In the genomic region with DNA sequence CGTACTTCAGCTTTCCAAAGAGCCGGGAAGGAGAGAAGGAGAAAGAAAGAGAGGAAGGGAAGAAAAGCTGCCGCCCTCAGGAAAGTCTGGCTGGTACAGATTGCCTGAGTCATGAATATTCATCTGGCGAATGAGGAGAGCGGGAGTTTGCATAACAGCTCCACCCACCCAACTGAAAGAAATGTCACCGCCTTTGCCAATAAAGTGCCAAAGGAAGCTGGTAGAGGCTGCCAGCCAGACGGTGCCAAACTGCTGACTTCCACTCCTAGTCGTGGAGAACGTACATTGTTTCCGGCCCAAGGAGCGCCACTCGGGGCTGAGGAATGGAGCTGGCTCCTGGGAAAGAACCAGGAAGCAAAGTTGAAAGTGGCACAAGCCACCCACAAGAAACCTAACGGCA, we compare ENCODE assay signal across 10 mouse cellular contexts. TPM values are rescaled to one million over a fixed set of nuclear protein-coding genes. Genes with fewer than 3 reads are reported as not detected.
A peak's percentile ranks its signal among the peaks of the same experiment; 100 is the strongest.
DNase-seq lines count a peak whose midpoint lies in the region; ATAC-seq lines count a peak whose summit lies in the region.
"Had no signal": no experiment of that assay in that cellular context is flagged by ENCODE, and none has a peak within 500 bp of the region (broad histone marks: within the 10 kb centered on the region; RNA-seq: fewer than 3 reads in every experiment).

No protein-coding gene starts in this region.

- H3K4me2 ChIP-seq in midbrain, embryonic 16.5 days (ENCODE audit: low read length), result no peak overlapping the region
- H3K4me2 ChIP-seq: limb, embryonic 12.5 days had no signal

- WGBS in midbrain, embryonic 10.5 days, result 54% methylated on average over 13 of the region's 13 CpGs
- 30% methylated on average over 13 of the region's 13 CpGs for WGBS in midbrain, embryonic 16.5 days

- no peak for ATAC-seq in midbrain, embryonic 16.5 days

- peak overlapping the region; percentile 35; the same call in 1 of the 2 replicates for H3K27ac ChIP-seq in midbrain, embryonic 10.5 days (replicated peaks)
- no peak overlapping the region for H3K27ac ChIP-seq in midbrain, embryonic 16.5 days (ENCODE audit: low read length)
- H3K27ac ChIP-seq: limb, embryonic 12.5 days had no signal

- no peaks in the 10 kb centered on the region for H3K9me3 ChIP-seq in midbrain, embryonic 10.5 days (replicated peaks)
- H3K9me3 ChIP-seq in midbrain, embryonic 16.5 days (replicated peaks; ENCODE audit: control insufficient read depth, low read length, poor library complexity, severe bottlenecking), result no peaks in the 10 kb centered on the region
- H3K9me3 ChIP-seq: limb, embryonic 12.5 days had no signal

- peaks cover 37% of the 10 kb centered on the region for H3K27me3 ChIP-seq in midbrain, embryonic 10.5 days (ENCODE audit: low read depth, poor library complexity, severe bottlenecking)
- H3K27me3 ChIP-seq in midbrain, embryonic 16.5 days (ENCODE audit: control insufficient read depth, insufficient read depth, low read depth, low read length), result no peaks in the 10 kb centered on the region

- peaks cover 29% of the 10 kb centered on the region for H3K4me1 ChIP-seq in midbrain, embryonic 10.5 days
- peaks cover 8% of the 10 kb centered on the region; the same call in 1 of the 2 replicates for H3K4me1 ChIP-seq in midbrain, embryonic 16.5 days (ENCODE audit: control insufficient read depth, insufficient read depth, low read length)
- H3K4me1 ChIP-seq: limb, embryonic 12.5 days had no signal

- no peak overlapping the region for H3K4me3 ChIP-seq in midbrain, embryonic 10.5 days
- H3K4me3 ChIP-seq in midbrain, embryonic 16.5 days (ENCODE audit: low read depth, low read length), result no peak overlapping the region
- H3K4me3 ChIP-seq: limb, embryonic 12.5 days had no signal

- no peak overlapping the region for H3K9ac ChIP-seq in midbrain, embryonic 16.5 days (ENCODE audit: low read depth, low read length)
- H3K9ac ChIP-seq: limb, embryonic 12.5 days had no signal

- no peak for DNase-seq in midbrain, embryonic 10.5 days (ENCODE audit: low spot score)
- DNase-seq in cerebellum, adult 8-10 months, result peak; percentile 5
- DNase-seq in frontal cortex, postnatal 36 days (ENCODE audit: low spot score in 2 of 2), result peak; percentile 86 to 93
- DNase-seq in layer of hippocampus, adult 8-10 months (ENCODE audit: low spot score in 2 of 2), result peak; percentile 89
- DNase-seq in lung, postnatal 14 days, result peak; percentile 7
- DNase-seq in thymus, postnatal 25 days, result no peak
- DNase-seq in T-cell, adult 2 months (ENCODE audit: low spot score), result no peak

- H3K36me3 ChIP-seq in midbrain, embryonic 10.5 days, result no peaks in the 10 kb centered on the region
- no peaks in the 10 kb centered on the region for H3K36me3 ChIP-seq in midbrain, embryonic 16.5 days (ENCODE audit: control insufficient read depth, insufficient read depth, low read length)
- H3K36me3 ChIP-seq: limb, embryonic 12.5 days had no signal

RNA-seq across cellular contexts. Expression of gene 3100002H09Rik, which starts 15.7 kb away (rescaled TPM):
- 0.73 and 1.9 TPM in 2 replicates for polyA plus RNA-seq in midbrain, embryonic 10.5 days (2016; fragmentation: Nextera tagmentation; extraction: Ambion mirVana)
- 1.1 and 1.5 TPM in 2 replicates for polyA plus RNA-seq in midbrain, embryonic 16.5 days (2015; fragmentation: Nextera tagmentation; extraction: Ambion mirVana)
- 1 to 10 TPM in 2 of 4 experiments, under 1 TPM in 2; 0.80 to 2.4 (median 1.1) TPM for total RNA-seq in layer of hippocampus, adult 8-10 months (2022)
- polyA plus RNA-seq: limb, embryonic 12.5 days; spleen, adult 2 months had no signal

Comparison
In these comparisons a context has a peak if more than half of its experiments do, and no peak if none do; other contexts are left out.
1. DNase-seq: peak in cerebellum, adult 8-10 months (single experiment), frontal cortex, postnatal 36 days (2 of 2), layer of hippocampus, adult 8-10 months (2 of 2) and lung, postnatal 14 days (single experiment); none in midbrain, embryonic 10.5 days (single experiment), thymus, postnatal 25 days (single experiment) and T-cell, adult 2 months (single experiment).